Mouse (Mus musculus) megakaryocyte, adult 5-6 weeks (primary cell): ENCODE measurements at regions not wholly inside any gene's neighbourhood (a gene's known extent, or its start where the extent isn't known, plus 50 kb on each side); places are given as distances from the start of the nearest gene placed in this dataset.

ENCODE experiments used
- ATAC-seq: 2 replicates; pipeline ENCODE4 v1.8.0; 2016; ENCODE audit warnings: mild to moderate bottlenecking, inconsistent platforms; ENCODE audit not compliant: poor library complexity, severe bottlenecking

DNA sequence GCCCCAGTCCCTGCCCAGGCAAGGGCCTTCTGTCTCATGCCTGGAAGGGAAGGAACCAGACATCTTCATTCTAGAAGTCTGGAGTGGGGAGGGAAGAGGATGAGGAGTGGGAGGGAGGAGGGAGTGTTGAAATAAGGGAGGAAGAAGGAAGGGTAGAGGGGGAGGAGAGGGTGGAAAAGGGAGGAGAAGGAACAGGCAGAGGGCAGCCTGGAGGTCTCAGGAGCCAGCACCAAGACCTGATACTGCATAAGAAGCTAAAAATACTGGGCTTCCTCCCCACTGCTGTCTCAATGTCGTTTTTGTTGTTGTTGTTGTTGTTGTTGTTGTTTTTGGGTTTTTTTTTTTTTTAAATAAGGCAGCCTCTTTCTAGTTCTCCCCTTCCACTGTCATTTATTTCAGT lies 168.2 kb upstream of the Gm4791 start:
- ATAC-seq = no peak

GRCm38 (mm10) chr9:46824703-46825102 lies 173.8 kb upstream of the Gm4791 start:
- ATAC-seq = no peak

DNA sequence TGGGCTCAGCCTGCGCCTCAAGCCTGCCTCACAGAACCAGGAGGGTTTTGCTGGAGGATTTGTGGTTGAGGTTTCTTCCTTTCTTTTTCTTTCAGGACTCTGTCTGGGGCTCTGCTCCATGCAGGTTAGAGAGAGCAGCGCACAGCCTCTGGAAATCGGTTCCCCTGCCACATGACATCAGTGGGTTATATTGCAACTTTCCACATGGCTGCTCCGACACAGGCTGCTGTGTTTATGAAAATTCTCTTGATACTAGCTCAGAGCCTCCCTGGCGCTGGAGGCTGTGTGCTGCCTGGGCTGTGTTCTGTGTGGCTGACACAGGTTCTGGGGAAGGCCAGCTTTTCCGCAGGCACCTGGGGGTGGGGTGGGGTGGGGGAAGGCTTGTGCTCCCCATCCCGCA lies 178.7 kb upstream of the Gm4791 start:
- ATAC-seq = no peak

DNA sequence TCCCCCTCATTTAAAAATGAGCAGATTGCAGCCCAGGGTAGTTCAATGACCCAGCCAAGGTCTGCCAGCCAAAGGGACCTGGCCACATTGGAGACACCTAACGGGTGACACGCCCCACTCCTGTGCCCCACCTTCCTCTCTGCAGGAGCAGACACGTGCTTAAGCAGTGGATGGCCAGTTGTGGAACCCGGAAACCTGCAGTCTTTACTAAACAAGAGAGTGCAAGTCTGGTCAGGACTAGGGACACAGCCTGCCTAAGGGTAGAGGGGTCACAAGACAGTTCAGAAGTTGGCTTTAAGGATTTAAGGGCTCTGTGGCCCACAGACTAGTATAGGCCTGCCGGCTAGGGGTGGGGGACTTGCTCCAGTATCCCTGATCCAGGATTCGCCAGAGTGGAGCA lies 179.2 kb upstream of the Gm4791 start:
- ATAC-seq = no peak

DNA sequence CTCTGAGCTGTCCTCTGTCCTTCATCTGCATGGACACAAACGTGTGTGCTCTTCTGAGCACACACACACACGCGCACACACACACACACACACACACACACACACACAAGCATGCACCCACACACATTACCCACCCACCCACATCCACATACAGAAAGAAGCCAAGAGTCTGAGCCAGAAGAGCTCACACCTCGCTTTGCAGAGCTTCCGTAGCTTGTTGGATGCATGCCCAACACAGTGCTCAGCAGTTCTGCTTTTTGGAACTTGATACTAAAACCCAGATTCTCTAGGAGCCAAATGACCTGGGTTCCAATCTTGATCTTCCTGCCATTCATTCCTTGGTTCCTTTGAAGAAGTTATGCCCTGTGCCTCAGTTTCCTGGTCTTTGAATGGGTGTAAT lies 182.4 kb upstream of the Gm4791 start:
- no peak for ATAC-seq

- no peak for ATAC-seq
Observed at GRCm38 (mm10) chr9:46814478-46815241, 183.9 kb upstream of the Gm4791 start.

DNA sequence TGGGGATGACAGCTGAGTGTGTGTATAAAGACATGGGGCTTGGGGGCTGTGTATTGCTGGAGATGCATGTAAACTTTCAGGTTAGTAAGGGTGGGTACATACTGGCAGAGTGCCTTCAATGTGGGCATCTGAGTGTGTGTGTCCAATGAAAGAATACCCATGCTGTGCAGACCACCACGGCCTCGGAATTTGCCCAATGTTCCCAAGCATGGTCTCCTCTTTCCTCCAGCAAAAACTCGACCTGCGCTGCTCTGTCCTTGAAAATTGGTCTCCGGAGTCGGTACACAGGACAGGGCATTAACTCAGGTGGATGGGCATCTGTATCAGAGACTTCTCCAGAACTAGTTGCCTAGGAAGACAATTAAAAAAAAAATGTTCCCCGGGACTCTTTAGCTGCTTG lies 188.3 kb upstream of the Gm4791 start:
- no peak for ATAC-seq

- ATAC-seq = no peak
Observed at GRCm38 (mm10) chr9:46795446-46795845, 203.1 kb upstream of the Gm4791 start.

DNA sequence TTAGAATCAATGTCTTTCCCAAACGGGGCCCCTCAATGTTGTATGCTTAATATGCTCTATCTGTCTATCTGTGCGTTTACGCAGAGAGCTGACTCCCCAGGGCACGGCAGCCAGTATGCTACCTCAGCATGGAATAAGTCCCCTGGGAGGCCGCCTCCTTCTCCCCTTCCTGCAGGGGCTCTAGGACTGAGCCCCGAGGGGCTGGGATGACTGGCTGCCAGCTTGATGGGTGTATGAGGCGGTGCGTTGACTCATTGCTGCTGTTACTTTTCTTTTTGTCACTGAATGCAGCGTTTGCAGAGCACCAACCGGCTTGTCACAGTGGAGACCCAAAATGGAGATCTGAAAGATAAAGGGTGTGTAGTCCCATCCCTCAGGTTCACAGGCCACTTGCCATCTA lies 209.5 kb upstream of the Gm4791 start:
- no peak for ATAC-seq

DNA sequence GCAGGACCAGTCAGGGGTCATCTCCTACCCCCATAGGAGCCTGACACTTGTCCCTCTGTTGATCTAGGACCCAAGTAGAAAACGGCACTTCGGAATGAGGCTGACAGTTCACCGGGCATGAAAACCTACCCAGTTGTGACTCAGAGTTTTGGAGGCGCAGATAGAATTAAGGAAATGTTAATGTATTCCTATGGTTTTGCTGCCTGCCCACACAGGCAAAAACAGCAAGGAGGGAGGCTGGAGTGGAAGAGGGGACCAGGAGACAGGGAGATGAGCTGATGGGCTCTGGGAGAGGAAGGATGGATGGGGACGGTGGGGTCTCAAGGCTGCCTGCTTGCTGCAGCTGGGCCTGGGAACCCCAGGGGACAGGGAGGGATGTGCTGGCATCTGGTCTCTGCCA lies 210.1 kb upstream of the Gm4791 start:
- ATAC-seq = no peak

DNA sequence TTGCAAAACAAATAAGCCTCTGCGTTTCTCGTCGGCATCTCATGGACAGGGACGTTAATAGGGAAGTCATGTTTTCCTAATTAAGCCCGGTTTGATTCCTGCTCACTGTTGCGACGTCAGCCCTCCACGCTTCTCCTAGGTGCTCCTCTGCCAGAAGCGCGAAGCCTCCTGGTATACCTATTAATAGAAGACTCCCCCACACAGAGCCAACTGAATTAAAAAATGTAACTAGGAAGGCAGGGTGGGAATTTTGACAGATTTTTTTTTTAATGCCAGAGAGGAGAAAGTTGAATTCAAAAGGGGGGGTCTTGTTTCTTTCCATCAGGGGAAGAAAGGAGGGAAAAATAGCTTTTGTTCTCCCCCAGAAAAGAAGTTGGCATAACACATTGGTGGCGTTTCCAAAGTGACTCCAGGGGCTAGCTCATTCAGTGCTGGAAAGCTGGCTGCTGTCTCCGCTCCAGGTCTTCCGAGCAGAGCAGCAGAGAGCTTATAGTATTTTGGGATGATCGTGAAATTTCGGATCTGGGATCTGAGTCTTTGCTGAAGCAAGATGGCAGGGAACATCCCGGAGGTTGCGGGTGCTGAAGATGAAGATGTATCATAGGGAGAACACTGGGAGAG lies 214.1 kb upstream of the Gm4791 start:
- no peak for ATAC-seq

DNA sequence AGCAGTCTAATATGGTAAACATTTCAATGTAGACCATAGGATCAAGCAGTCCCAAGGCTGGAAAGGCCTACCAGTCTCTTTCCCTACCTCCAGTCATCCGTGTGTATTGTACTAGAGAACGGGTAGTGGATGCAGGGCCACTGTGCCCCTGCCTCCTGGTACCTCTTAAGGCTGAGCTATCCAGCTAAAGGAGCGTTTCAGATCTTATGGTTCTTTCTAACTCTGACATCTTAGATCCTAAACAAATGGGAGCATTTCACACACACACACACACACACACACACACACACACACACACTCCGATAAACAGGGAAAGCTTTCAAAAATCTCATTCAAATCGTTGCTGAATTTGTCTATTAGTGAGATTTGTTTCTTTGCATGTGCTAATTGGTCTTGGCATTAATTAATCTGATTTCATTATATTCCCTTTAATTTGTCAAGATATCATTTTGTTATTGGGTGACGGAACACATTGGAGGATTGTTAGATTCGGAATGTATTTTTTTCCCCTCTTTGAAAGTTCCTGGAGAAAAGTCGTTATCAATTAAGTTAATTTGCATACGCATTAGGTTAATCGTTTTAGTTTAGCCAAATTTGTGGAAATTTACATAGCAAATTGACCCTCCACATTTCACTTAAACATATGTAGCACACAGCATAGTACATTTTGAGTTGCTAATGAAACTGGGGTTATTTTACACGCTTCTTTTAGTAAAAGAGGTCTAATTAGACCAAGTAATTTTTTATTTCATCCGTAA lies 214.8 kb upstream of the Gm4791 start:
- ATAC-seq = no peak

- no peak for ATAC-seq
Observed at GRCm38 (mm10) chr9:46781681-46782080, 216.9 kb upstream of the Gm4791 start.

GRCm38 (mm10) chr9:46778769-46779168 lies 219.8 kb upstream of the Gm4791 start:
- ATAC-seq = no peak

DNA sequence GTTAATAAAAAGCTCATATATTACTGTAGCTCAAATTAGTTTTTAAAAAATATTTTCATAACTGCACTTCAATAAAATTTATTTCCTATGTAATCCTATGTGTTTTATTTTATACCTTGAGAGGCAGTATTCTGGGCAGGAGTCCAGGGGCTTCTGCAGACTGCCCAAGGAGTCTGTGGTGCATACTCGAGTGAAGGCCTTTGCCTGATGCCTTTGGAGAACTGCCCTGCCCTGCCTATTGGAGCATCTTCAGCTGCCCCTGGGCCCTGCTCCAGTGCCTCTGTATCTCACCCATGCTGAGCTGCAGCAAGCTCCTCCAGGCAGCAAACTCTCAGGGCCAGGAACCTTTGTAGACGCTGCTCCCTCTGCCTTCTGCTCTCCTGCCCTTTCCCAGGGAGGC lies 223.7 kb upstream of the Gm4791 start:
- no peak for ATAC-seq

- ATAC-seq = no peak
Observed at GRCm38 (mm10) chr9:46760247-46760646, 238.3 kb upstream of the Gm4791 start.

- ATAC-seq = no peak
Observed at GRCm38 (mm10) chr9:46757005-46757672, 241.4 kb upstream of the Gm4791 start.

DNA sequence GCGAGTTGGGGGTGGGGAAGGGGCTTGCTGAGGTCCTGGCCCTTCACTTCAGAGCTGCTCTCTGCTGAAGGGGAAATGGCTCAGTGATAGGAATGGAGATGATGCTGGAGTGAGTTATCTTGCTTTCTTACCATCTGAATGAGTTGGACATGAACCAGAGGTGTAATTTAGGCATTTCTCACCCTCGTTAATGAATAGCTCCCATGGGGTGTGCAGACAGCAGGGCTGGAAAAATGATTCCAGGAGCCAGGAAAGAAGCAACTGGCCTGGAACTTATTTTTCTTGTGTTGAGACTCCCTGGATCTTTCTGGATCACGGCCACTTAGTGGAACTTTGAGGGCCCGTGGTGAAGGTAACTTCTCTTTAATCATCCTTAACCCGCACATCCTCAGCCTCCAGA lies 246.6 kb upstream of the Gm4791 start:
- no peak for ATAC-seq

DNA sequence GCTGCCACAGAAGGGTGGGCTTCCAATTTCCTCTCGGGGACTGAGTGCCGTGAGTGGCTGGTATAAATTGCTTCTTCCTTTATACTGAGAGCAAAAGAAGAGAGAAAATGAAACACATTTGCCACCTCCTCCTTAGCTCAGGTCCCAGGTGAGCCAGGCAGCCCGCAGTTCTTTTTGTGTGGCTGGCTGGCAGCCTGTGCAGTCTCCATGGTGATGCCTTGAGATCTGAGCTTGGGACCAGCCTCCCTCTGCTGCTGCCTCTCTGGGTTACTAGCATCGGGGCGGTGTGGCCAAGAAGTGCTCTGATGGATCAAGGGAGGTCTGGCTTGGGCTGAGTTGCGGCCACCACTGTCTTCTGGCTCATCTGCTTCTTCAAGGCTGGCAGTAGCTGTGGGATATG lies 249.1 kb upstream of the Gm4791 start:
- no peak for ATAC-seq

- no peak for ATAC-seq
Observed at GRCm38 (mm10) chr9:46746266-46746665, 252.3 kb upstream of the Gm4791 start.

DNA sequence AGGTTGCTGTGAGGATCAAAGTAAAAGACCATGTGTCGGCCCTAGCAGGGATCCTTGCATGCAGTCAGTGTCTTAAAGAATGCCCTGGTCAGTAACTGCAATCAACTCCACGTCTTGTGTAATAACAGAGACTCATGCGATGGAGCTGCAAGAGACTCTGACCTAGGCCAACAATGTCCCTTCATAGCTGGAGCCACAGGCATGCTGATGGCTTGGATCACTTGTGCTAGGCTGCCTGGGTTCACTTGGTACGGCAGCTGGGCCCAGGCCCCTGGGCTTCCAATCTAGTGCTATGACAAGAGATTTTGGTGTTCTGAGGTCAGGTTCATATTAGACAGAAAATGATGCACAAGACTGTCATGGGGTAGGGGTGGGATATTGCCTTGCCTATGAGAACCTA lies 258.0 kb upstream of the Gm4791 start:
- ATAC-seq = no peak

GRCm38 (mm10) chr9:46739341-46739740 lies 259.2 kb upstream of the Gm4791 start:
- no peak for ATAC-seq
